Mouse (Mus musculus): ENCODE measurements around the gene Tctex1d4. TPM values are rescaled to one million over a fixed set of nuclear protein-coding genes. Genes with fewer than 3 reads are reported as not detected.

Tctex1d4 gene
- total and polyA plus RNA-seq, 2 experiments from 2014 or later = 1.2 to 5.8 TPM

- no peak for DNase-seq (ENCODE audit: low spot score)
- TF ChIP-seq CTCF (IDR thresholded peaks at IDR 0.05) = no peak
- H3K9ac ChIP-seq (replicated peaks; ENCODE audit: low read length, poor library complexity, severe bottlenecking) = peak overlapping the region; percentile 86
Measured at GRCm38 (mm10) chr4:117132794-117133143, 6.2 kb downstream of the Tctex1d4 start.

DNA sequence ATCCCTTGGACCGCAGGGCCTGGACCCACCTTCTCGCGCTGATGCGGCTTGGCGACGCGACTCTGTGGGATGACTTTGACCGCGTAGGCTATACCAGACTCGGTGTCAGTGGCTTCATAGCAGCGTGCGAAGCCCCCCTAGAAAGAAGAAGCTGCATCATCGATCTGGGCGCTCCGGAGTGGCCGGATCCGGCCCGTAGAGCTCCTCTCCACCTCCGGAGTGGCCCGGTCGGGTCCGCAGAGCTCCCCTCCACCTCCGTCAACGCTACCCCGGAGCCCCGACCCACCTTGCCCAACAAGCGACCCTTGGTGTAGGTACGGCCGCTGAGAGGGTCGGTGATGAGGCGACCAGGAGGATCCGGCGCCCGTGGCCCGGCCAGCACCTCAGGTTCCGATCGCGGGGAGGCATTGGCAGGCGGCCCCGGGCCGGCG is 6.8 kb downstream of the Tctex1d4 start:
- ATAC-seq (ENCODE audit: low FRiP score) (peak; percentile 32), DNase-seq (ENCODE audit: low spot score) (peak; percentile 57)
- H3K9ac ChIP-seq (replicated peaks; ENCODE audit: low read length, poor library complexity, severe bottlenecking) = peak overlapping the region; percentile 86
- TF ChIP-seq CTCF (IDR thresholded peaks at IDR 0.05) = no peak
- peaks cover 7% of the 10 kb centered on the region; the same call in 1 of the 2 replicates for H3K4me1 ChIP-seq (ENCODE audit: insufficient read depth, low read length)
- peak overlapping the region; percentile 85 for H3K27ac ChIP-seq (ENCODE audit: low read depth, low read length)
- peak overlapping the region; percentile 55 for H3K4me2 ChIP-seq (ENCODE audit: low read depth, low read length, poor library complexity, severe bottlenecking)
- H3K4me3 ChIP-seq (ENCODE audit: low read depth, low read length) = peak overlapping the region; percentile 83
- H3K9me3 ChIP-seq (ENCODE audit: low read length) = no peaks in the 10 kb centered on the region
- no peaks in the 10 kb centered on the region for H3K27me3 ChIP-seq (ENCODE audit: insufficient read depth, low read length)
- H3K36me3 ChIP-seq (ENCODE audit: insufficient read depth, low read length) = peaks cover 24% of the 10 kb centered on the region
- under 1% methylated on average over 41 of the region's 42 CpGs for WGBS

More at GRCm38 (mm10) chr4:117132794-117133143, 6.2 kb downstream of the Tctex1d4 start:
- H3K9me3 ChIP-seq (ENCODE audit: low read length) = no peaks in the 10 kb centered on the region
- WGBS = 7% methylated on average over 11 of the region's 11 CpGs
- peaks cover 30% of the 10 kb centered on the region for H3K36me3 ChIP-seq (ENCODE audit: insufficient read depth, low read length)
- peaks cover 7% of the 10 kb centered on the region; the same call in 1 of the 2 replicates for H3K4me1 ChIP-seq (ENCODE audit: insufficient read depth, low read length)
- peak overlapping the region; percentile 55 for H3K4me2 ChIP-seq (ENCODE audit: low read depth, low read length, poor library complexity, severe bottlenecking)
- ATAC-seq (ENCODE audit: low FRiP score) = no peak
- H3K4me3 ChIP-seq (ENCODE audit: low read depth, low read length) = peak overlapping the region; percentile 83
- H3K27ac ChIP-seq (ENCODE audit: low read depth, low read length) = peak overlapping the region; percentile 85
- no peaks in the 10 kb centered on the region for H3K27me3 ChIP-seq (ENCODE audit: insufficient read depth, low read length)

DNA sequence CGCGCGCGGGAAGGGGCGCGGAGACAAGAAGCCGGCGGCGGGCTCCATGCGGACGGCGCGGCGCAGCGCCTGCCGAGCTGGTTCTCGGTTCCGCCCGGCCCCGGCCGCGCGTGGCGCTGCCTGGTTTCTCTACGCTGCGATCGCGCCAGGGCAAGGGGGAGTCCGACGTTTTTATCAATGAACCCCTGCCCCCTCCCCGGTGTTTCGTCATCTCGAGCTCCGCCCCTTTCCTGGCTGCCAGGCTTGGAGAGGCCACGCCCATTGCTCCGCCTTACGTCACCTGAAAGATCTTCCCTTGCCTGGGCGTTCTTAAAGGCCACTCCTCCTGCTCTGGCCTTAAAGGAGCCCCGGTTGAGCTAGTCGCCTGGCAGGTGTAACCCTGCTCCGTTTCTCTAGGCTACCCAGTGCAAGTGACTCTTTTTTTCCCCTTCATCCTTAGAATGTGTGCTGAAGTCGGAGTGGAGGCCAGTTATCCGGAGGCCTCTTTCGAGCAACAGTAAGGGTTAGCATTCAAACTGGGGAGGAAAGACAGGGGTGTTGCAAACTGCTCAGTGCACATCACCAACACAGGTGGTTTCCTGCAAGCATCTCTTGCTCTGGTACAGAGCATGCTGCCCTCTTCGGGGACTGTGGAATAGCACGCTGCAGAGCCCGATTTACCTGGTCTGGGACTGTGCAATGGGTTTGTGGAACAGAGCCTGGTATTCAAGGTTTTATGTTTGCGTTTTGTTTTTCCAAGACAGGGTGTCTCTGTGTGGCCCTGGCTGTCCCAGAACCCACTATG is 7.4 kb downstream of the Tctex1d4 start, which contains the start of gene Plk3:
Gene Plk3, minus strand, starts transcription at position 147 of the 784 bp plus-strand sequence.
- H3K4me1 ChIP-seq (ENCODE audit: insufficient read depth, low read length) = peaks cover 7% of the 10 kb centered on the region; the same call in 1 of the 2 replicates
- H3K27ac ChIP-seq (ENCODE audit: low read depth, low read length) = peak within 1 kb of the TSS; percentile 85
- WGBS = 2% methylated on average over 34 of the region's 48 CpGs
- DNase-seq (ENCODE audit: low spot score) (peak; percentile 99), ATAC-seq (ENCODE audit: low FRiP score) (peak; percentile 91)
- peak within 1 kb of the TSS; percentile 55 for H3K4me2 ChIP-seq (ENCODE audit: low read depth, low read length, poor library complexity, severe bottlenecking)
- H3K9ac ChIP-seq (replicated peaks; ENCODE audit: low read length, poor library complexity, severe bottlenecking) = peak within 1 kb of the TSS; percentile 86
- H3K36me3 ChIP-seq (ENCODE audit: insufficient read depth, low read length) = peaks cover 18% of the 10 kb centered on the region
- no peaks in the 10 kb centered on the region for H3K9me3 ChIP-seq (ENCODE audit: low read length)
- peak within 1 kb of the TSS; percentile 83 for H3K4me3 ChIP-seq (ENCODE audit: low read depth, low read length)
- H3K27me3 ChIP-seq (ENCODE audit: insufficient read depth, low read length) = no peaks in the 10 kb centered on the region
- peak; percentile 52 for TF ChIP-seq CTCF (IDR thresholded peaks at IDR 0.05)

DNA sequence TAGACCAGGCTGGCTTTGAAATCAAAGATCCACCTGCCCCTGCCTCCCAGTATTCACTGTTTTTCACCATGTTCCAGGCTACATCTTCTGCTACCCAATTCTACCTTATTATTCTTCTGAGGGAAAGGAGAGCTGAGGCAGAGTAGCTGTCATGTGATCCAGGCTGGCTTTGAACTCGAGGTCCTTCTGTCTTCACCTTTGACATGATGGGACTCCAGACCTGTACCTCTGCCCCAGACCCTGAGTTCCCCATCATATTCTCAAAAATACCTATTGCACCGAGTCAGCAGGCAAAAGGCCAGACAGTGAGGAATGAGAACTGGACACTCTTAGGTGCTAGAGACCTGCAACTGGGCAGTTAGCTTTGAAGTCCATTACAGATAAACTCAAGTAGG is 8.0 kb downstream of the Tctex1d4 start:
- no peak overlapping the region for H3K27ac ChIP-seq (ENCODE audit: low read depth, low read length)

GRCm38 (mm10) chr4:117136034-117136433 is 9.4 kb downstream of the Tctex1d4 start:
- no peak overlapping the region for H3K4me3 ChIP-seq (ENCODE audit: low read depth, low read length)

More for the DNA sequence above, 8.0 kb downstream of the Tctex1d4 start:
- no peak overlapping the region for H3K4me2 ChIP-seq (ENCODE audit: low read depth, low read length, poor library complexity, severe bottlenecking)
- peak overlapping the region; percentile 83; the same call in 1 of the 2 replicates for H3K4me3 ChIP-seq (ENCODE audit: low read depth, low read length)
- H3K4me1 ChIP-seq (ENCODE audit: insufficient read depth, low read length) = peaks cover 7% of the 10 kb centered on the region; the same call in 1 of the 2 replicates
- no peaks in the 10 kb centered on the region for H3K27me3 ChIP-seq (ENCODE audit: insufficient read depth, low read length)
- DNase-seq (ENCODE audit: low spot score) (no peak), ATAC-seq (ENCODE audit: low FRiP score) (no peak)
- 33% methylated on average over 2 of the region's 2 CpGs for WGBS
- peaks cover 15% of the 10 kb centered on the region; the same call in 1 of the 2 replicates for H3K36me3 ChIP-seq (ENCODE audit: insufficient read depth, low read length)
- no peaks in the 10 kb centered on the region for H3K9me3 ChIP-seq (ENCODE audit: low read length)
- no peak overlapping the region for H3K9ac ChIP-seq (replicated peaks; ENCODE audit: low read length, poor library complexity, severe bottlenecking)
- TF ChIP-seq CTCF (IDR thresholded peaks at IDR 0.05) = no peak

More at GRCm38 (mm10) chr4:117136034-117136433, 9.4 kb downstream of the Tctex1d4 start:
- ATAC-seq (ENCODE audit: low FRiP score) = no peak
- H3K27me3 ChIP-seq (ENCODE audit: insufficient read depth, low read length) = no peaks in the 10 kb centered on the region
- no peak overlapping the region for H3K27ac ChIP-seq (ENCODE audit: low read depth, low read length)
- WGBS = 24% methylated on average over 8 of the region's 8 CpGs
- peaks cover 7% of the 10 kb centered on the region; the same call in 1 of the 2 replicates for H3K4me1 ChIP-seq (ENCODE audit: insufficient read depth, low read length)
- TF ChIP-seq CTCF (IDR thresholded peaks at IDR 0.05) = no peak
- 0 out of 2 replicates have a peak, but pooled peaks cover 4% of the 10 kb centered on the region for H3K36me3 ChIP-seq (ENCODE audit: insufficient read depth, low read length)
- no peak overlapping the region for H3K4me2 ChIP-seq (ENCODE audit: low read depth, low read length, poor library complexity, severe bottlenecking)
- no peaks in the 10 kb centered on the region for H3K9me3 ChIP-seq (ENCODE audit: low read length)
- DNase-seq (ENCODE audit: low spot score) = no peak
- no peak overlapping the region for H3K9ac ChIP-seq (replicated peaks; ENCODE audit: low read length, poor library complexity, severe bottlenecking)
